Mouse (Mus musculus) MEL (cell line): ENCODE measurements around the gene Slc25a1. TPM values are rescaled to one million over a fixed set of nuclear protein-coding genes. Genes with fewer than 3 reads are reported as not detected.

Experiments used
- DNase-seq: peaks from one replicate; pipeline ENCODE4 v3.0.0; 2011; ENCODE audit warnings: low read depth, low spot score
- H3K27ac ChIP-seq: 2 replicates; pipeline ENCODE4 v1.5.1; 2012; ENCODE audit warnings: low read depth, mild to moderate bottlenecking, control low read depth, low read length, moderate library complexity; ENCODE audit not compliant: control insufficient read depth
- H3K27me3 ChIP-seq, 2 experiments: fragments of 150-350 bp in 1 of 2; sonication (generic) in 1 of 2; 2 replicates each; pipeline ENCODE4 v1.6.1; 2012; ENCODE audit warnings: low read length in 2 of 2, mild to moderate bottlenecking in 2 of 2, improper control_type of control experiment in 1 of 2, moderate library complexity in 1 of 2; ENCODE audit not compliant: insufficient read depth in 2 of 2, control insufficient read depth in 1 of 2
- H3K36me3 ChIP-seq, 2 experiments: 2 replicates each; pipeline ENCODE4 v1.6.1; 2012 to 2014; ENCODE audit warnings: low read length in 2 of 2, improper control_type of control experiment in 1 of 2, inconsistent platforms in 1 of 2, mild to moderate bottlenecking in 1 of 2; ENCODE audit not compliant: insufficient read depth in 2 of 2, control insufficient read depth in 1 of 2
- H3K4me1 ChIP-seq, 2 experiments: fragments of 150-350 bp in 1 of 2; sonication (generic) in 1 of 2; 2 replicates each; pipeline ENCODE4 v1.6.1; 2012; ENCODE audit warnings: low read length in 2 of 2, improper control_type of control experiment in 1 of 2, mild to moderate bottlenecking in 1 of 2; ENCODE audit not compliant: insufficient read depth in 2 of 2, control insufficient read depth in 1 of 2
- H3K4me3 ChIP-seq, 2 experiments: fragments of 150-350 bp in 1 of 2; sonication (generic) in 1 of 2; 2 replicates each; pipeline ENCODE4 v1.5.1; 2012; ENCODE audit warnings: low read depth in 2 of 2, low read length in 2 of 2, mild to moderate bottlenecking in 2 of 2, moderate library complexity in 2 of 2, control low read depth in 1 of 2, improper control_type of control experiment in 1 of 2; ENCODE audit not compliant: control insufficient read depth in 1 of 2, insufficient read depth in 1 of 2
- H3K79me2 ChIP-seq: 2 replicates; pipeline ENCODE4 v1.6.1; 2012; ENCODE audit warnings: mild to moderate bottlenecking, low read length, moderate library complexity; ENCODE audit not compliant: control insufficient read depth, poor library complexity, insufficient read depth
- H3K9ac ChIP-seq: 2 replicates; pipeline ENCODE4 v1.6.1; 2012; ENCODE audit warnings: low read depth, mild to moderate bottlenecking, control low read depth, low read length, moderate library complexity; ENCODE audit not compliant: control insufficient read depth, poor library complexity, severe bottlenecking
- H3K9me3 ChIP-seq: fragments of 150-350 bp; sonication (generic); replicated peaks from 2 replicates; pipeline ENCODE4 v1.6.1; 2012; ENCODE audit warnings: mild to moderate bottlenecking, low read length, improper control_type of control experiment, moderate library complexity; ENCODE audit not compliant: insufficient read depth
- CHD1 ChIP-seq: IDR thresholded peaks from 2 replicates; pipeline ENCODE4 v1.6.1; 2012; ENCODE audit warnings: low read depth, mild to moderate bottlenecking, inconsistent platforms, low read length, improper control_type of control experiment
- CHD2 ChIP-seq: IDR thresholded peaks from 2 replicates; pipeline ENCODE4 v1.6.1; 2011; ENCODE audit warnings: low read length, improper control_type of control experiment
- CTCF ChIP-seq, 3 experiments: IDR thresholded peaks in 2 of 3; conservative IDR thresholded peaks in 1 of 3; 2 replicates each; pipeline ENCODE4 v1.5.1; 2011 to 2012; ENCODE audit warnings: low read length in 3 of 3, low read depth in 2 of 3, mild to moderate bottlenecking in 2 of 3, improper control_type of control experiment in 1 of 3, inconsistent platforms in 1 of 3, mixed read lengths in 1 of 3, moderate library complexity in 1 of 3; ENCODE audit not compliant: control insufficient read depth in 1 of 3, insufficient read depth in 1 of 3, poor library complexity in 1 of 3, severe bottlenecking in 1 of 3
- E2F4 ChIP-seq: IDR thresholded peaks from 2 replicates; pipeline ENCODE4 v1.6.1; 2011; ENCODE audit warnings: low read depth, low read length, improper control_type of control experiment, borderline replicate concordance
- ELF1 ChIP-seq: IDR thresholded peaks from 2 replicates; pipeline ENCODE4 v1.6.1; 2014; ENCODE audit warnings: low read depth, mild to moderate bottlenecking, inconsistent platforms, low read length, improper control_type of control experiment, moderate library complexity
- EP300 ChIP-seq, 2 experiments: IDR thresholded peaks; 2 replicates each; pipeline ENCODE4 v1.6.1; 2011; ENCODE audit warnings: improper control_type of control experiment in 2 of 2, low read length in 2 of 2, low read depth in 1 of 2, mild to moderate bottlenecking in 1 of 2
- ETS1 ChIP-seq: IDR thresholded peaks from 2 replicates; pipeline ENCODE4 v1.6.1; 2012; ENCODE audit warnings: low read depth, mild to moderate bottlenecking, inconsistent platforms, low read length, improper control_type of control experiment, moderate library complexity
- GABPA ChIP-seq: IDR thresholded peaks from 2 replicates; pipeline ENCODE4 v1.6.1; 2012; ENCODE audit warnings: low read depth, mild to moderate bottlenecking, inconsistent platforms, low read length, improper control_type of control experiment, moderate library complexity
- HCFC1 ChIP-seq: IDR thresholded peaks from 2 replicates; pipeline ENCODE4 v1.6.1; 2012; ENCODE audit warnings: low read depth, mild to moderate bottlenecking, inconsistent platforms, low read length, improper control_type of control experiment, moderate library complexity
- MAX ChIP-seq: IDR thresholded peaks from 2 replicates; pipeline ENCODE4 v1.6.1; 2011; ENCODE audit warnings: low read length, improper control_type of control experiment
- MAZ ChIP-seq: IDR thresholded peaks from 2 replicates; pipeline ENCODE4 v1.6.1; 2012; ENCODE audit warnings: low read depth, mild to moderate bottlenecking, inconsistent platforms, low read length, improper control_type of control experiment
- MEF2A ChIP-seq: IDR thresholded peaks from 2 replicates; pipeline ENCODE4 v1.6.1; 2014; ENCODE audit warnings: low read depth, mild to moderate bottlenecking, inconsistent platforms, low read length, improper control_type of control experiment; ENCODE audit not compliant: poor library complexity, insufficient replicate concordance, severe bottlenecking; ENCODE audit errors: extremely low read depth
- MXI1 ChIP-seq: IDR thresholded peaks from 2 replicates; pipeline ENCODE4 v1.6.1; 2011; ENCODE audit warnings: mild to moderate bottlenecking, low read depth, low read length, improper control_type of control experiment
- MYB ChIP-seq: IDR thresholded peaks from 2 replicates; pipeline ENCODE4 v1.6.1; 2011; ENCODE audit warnings: mild to moderate bottlenecking, low read depth, low read length, improper control_type of control experiment
- MYC ChIP-seq: IDR thresholded peaks from 2 replicates; pipeline ENCODE4 v1.6.1; 2011; ENCODE audit warnings: low read depth, mild to moderate bottlenecking, low read length, improper control_type of control experiment, moderate library complexity
- NELFE ChIP-seq: IDR thresholded peaks from 2 replicates; pipeline ENCODE4 v1.6.1; 2011; ENCODE audit warnings: low read depth, low read length, improper control_type of control experiment
- NRF1 ChIP-seq: IDR thresholded peaks from 2 replicates; pipeline ENCODE4 v1.6.1; 2014; ENCODE audit warnings: low read depth, mild to moderate bottlenecking, inconsistent platforms, low read length, improper control_type of control experiment, moderate library complexity; ENCODE audit not compliant: poor library complexity, insufficient read depth, severe bottlenecking
- POLR2A ChIP-seq, 2 experiments: IDR thresholded peaks; 2 replicates each; pipeline ENCODE4 v1.6.1; 2011 to 2012; ENCODE audit warnings: low read length in 2 of 2, mild to moderate bottlenecking in 2 of 2, control low read depth in 1 of 2, improper control_type of control experiment in 1 of 2, low read depth in 1 of 2, moderate library complexity in 1 of 2; ENCODE audit not compliant: control insufficient read depth in 1 of 2, insufficient read depth in 1 of 2, poor library complexity in 1 of 2
- POLR2AphosphoS2 ChIP-seq: IDR thresholded peaks from 2 replicates; pipeline ENCODE4 v1.6.1; 2011; ENCODE audit warnings: low read length, improper control_type of control experiment
- POLR2AphosphoS5 ChIP-seq: IDR thresholded peaks from 2 replicates; pipeline ENCODE4 v1.6.1; 2012; ENCODE audit warnings: low read depth, borderline replicate concordance, mild to moderate bottlenecking, inconsistent platforms, low read length, moderate library complexity, mixed read lengths
- RAD21 ChIP-seq: IDR thresholded peaks from 2 replicates; pipeline ENCODE4 v1.6.1; 2011; ENCODE audit warnings: mild to moderate bottlenecking, low read depth, low read length, improper control_type of control experiment
- RCOR1 ChIP-seq: IDR thresholded peaks from 2 replicates; pipeline ENCODE4 v1.6.1; 2012; ENCODE audit warnings: low read depth, mild to moderate bottlenecking, inconsistent platforms, low read length, improper control_type of control experiment
- SMC3 ChIP-seq: IDR thresholded peaks from 2 replicates; pipeline ENCODE4 v1.6.1; 2011; ENCODE audit warnings: low read depth, low read length, improper control_type of control experiment
- TAL1 ChIP-seq: IDR thresholded peaks from 2 replicates; pipeline ENCODE4 v1.6.1; 2012; ENCODE audit warnings: mild to moderate bottlenecking, inconsistent platforms, low read length, moderate library complexity, mixed read lengths
- TBP ChIP-seq: IDR thresholded peaks from 2 replicates; pipeline ENCODE4 v1.8.0; 2011; ENCODE audit warnings: low read depth, low read length, improper control_type of control experiment
- TCF12 ChIP-seq: IDR thresholded peaks from 2 replicates; pipeline ENCODE4 v1.6.1; 2014; ENCODE audit warnings: low read depth, mild to moderate bottlenecking, inconsistent platforms, low read length, improper control_type of control experiment, moderate library complexity
- UBTF ChIP-seq: IDR thresholded peaks from 2 replicates; pipeline ENCODE4 v1.6.1; 2012; ENCODE audit warnings: low read depth, mild to moderate bottlenecking, inconsistent platforms, low read length, improper control_type of control experiment, moderate library complexity, borderline replicate concordance; ENCODE audit not compliant: insufficient read depth
- USF1 ChIP-seq: IDR thresholded peaks from 2 replicates; pipeline ENCODE4 v1.6.1; 2014; ENCODE audit warnings: low read depth, mild to moderate bottlenecking, inconsistent platforms, low read length, improper control_type of control experiment, moderate library complexity
- ZC3H11A ChIP-seq: IDR thresholded peaks from 2 replicates; pipeline ENCODE4 v1.6.1; 2012; ENCODE audit warnings: low read depth, mild to moderate bottlenecking, inconsistent platforms, low read length, improper control_type of control experiment
- ZMIZ1 ChIP-seq: IDR thresholded peaks from 2 replicates; pipeline ENCODE4 v1.6.1; 2012; ENCODE audit warnings: low read depth, mild to moderate bottlenecking, inconsistent platforms, low read length, improper control_type of control experiment, moderate library complexity
- ZNF384 ChIP-seq: IDR thresholded peaks from 2 replicates; pipeline ENCODE4 v1.6.1; 2012; ENCODE audit warnings: low read depth, mild to moderate bottlenecking, inconsistent platforms, low read length, improper control_type of control experiment
- polyA plus RNA-seq, 2 experiments: library from polyadenylated mRNA; stranded (reverse) in 1 of 2; unstranded in 1 of 2; fragments of >175 nt in 1 of 2; fragments of >200 nt in 1 of 2; gene quantifications; 2 replicates each; pipeline versions ENCODE4 v1.2.1 to v1.2.4; 2012; ENCODE audit warnings: low replicate concordance in 2 of 2, low read depth in 1 of 2; ENCODE audit not compliant: insufficient read length in 2 of 2, insufficient read depth in 1 of 2, missing spikeins in 1 of 2
- total RNA-seq: library from RNA; depleted of rRNA; stranded (reverse); fragments of 300-350 nt; gene quantifications from 2 replicates; pipeline ENCODE4 v1.2.3, GENCODE M21; 2012

Gene Slc25a1
- total and polyA plus RNA-seq, 3 experiments, result 114 to 184 TPM; not detected in 1

- Histone ChIP-seq H3K36me3 (peaks cover 0 to 11% of the 10 kb centered on the region in 2 experiments; a peak in 1 of 4 replicates), H3K27ac (no peak overlapping the region), H3K9ac (no peak overlapping the region)
- TF ChIP-seq ELF1 (no peak), NRF1 (no peak), E2F4 (no peak), CHD1 (no peak), RCOR1 (no peak), POLR2AphosphoS5 (no peak), GABPA (no peak), MEF2A (no peak), RAD21 (no peak), MYB (no peak), MAX (no peak), ETS1 (no peak), SMC3 (no peak), USF1 (no peak), TAL1 (no peak), TCF12 (no peak), ZNF384 (no peak), ZC3H11A (no peak)
- TF ChIP-seq, all 39 proteins: peak for 0
- Histone ChIP-seq H3K4me3 (no peak overlapping the region), H3K27me3 (no peaks in the 10 kb centered on the region), H3K9me3 (no peaks in the 10 kb centered on the region), H3K79me2 (peaks cover 16% of the 10 kb centered on the region), H3K4me1 (peaks cover 6 to 14% of the 10 kb centered on the region in 2 experiments)
- no peak for DNase-seq
Measured at GRCm38 (mm10) chr16:17892606-17893005, 35.4 kb downstream of the Slc25a1 start.

- Histone ChIP-seq H3K27ac (peak within 1 kb of the TSS; percentile 59), H3K4me1 (peaks cover 6 to 18% of the 10 kb centered on the region in 2 experiments)
- TF ChIP-seq USF1, result no peak
- TF ChIP-seq NELFE, result peak; percentile 84
- TF ChIP-seq CHD2, result no peak
- TF ChIP-seq MXI1, result no peak
- TF ChIP-seq SMC3, result no peak
- no peak for TF ChIP-seq ELF1
- TF ChIP-seq TCF12, result 0 out of 2 replicates have a peak, but pooled peaks have one; percentile 19
- TF ChIP-seq POLR2AphosphoS5, result no peak
- TF ChIP-seq HCFC1, result peak; percentile 49; the same call in 1 of the 2 replicates
- TF ChIP-seq EP300 (IDR thresholded peaks at IDR 0.05; ENCODE audit: low read depth in 1 of 2, low read length in 2 of 2), result no peak
- no peak for TF ChIP-seq MAX
- no peak for TF ChIP-seq MYC
- TF ChIP-seq POLR2A (IDR thresholded peaks at IDR 0.05; ENCODE audit: control insufficient read depth in 1 of 2, insufficient read depth in 1 of 2, low read depth in 1 of 2, low read length in 2 of 2, poor library complexity in 1 of 2), result peak; percentile 82 to 91; a peak in 3 of 4 replicates
- no peak for TF ChIP-seq CHD1
- no peak for TF ChIP-seq MAZ
- 0 out of 2 replicates have a peak, but pooled peaks have one; percentile 2 for TF ChIP-seq UBTF
- no peak for TF ChIP-seq ZMIZ1
- no peak for TF ChIP-seq TBP
- peak; percentile 75 for TF ChIP-seq POLR2AphosphoS2
- TF ChIP-seq ZC3H11A, result no peak
- TF ChIP-seq TAL1, result no peak
- TF ChIP-seq MYB, result no peak
- no peak for TF ChIP-seq CTCF (IDR thresholded peaks at IDR 0.05 in 2 of 3, conservative IDR thresholded peaks at IDR 0.05 in 1 of 3; ENCODE audit: control insufficient read depth in 1 of 3, insufficient read depth in 1 of 3, low read depth in 2 of 3, low read length in 3 of 3, poor library complexity in 1 of 3, severe bottlenecking in 1 of 3)
Measured at GRCm38 (mm10) chr16:17891567-17891959, 36.5 kb downstream of the Slc25a1 start, which contains the start of gene Gm20518. Gene Gm20518 (minus strand): TSS chr16:17891671.

More at GRCm38 (mm10) chr16:17891567-17891959, 36.5 kb downstream of the Slc25a1 start, which contains the start of gene Gm20518:
- H3K4me3 ChIP-seq, result peak within 1 kb of the TSS; percentile 97 to 100
- peaks cover 0 to 15% of the 10 kb centered on the region in 2 experiments; a peak in 3 of 4 replicates for H3K36me3 ChIP-seq
- H3K79me2 ChIP-seq, result peaks cover 21% of the 10 kb centered on the region
- H3K27me3 ChIP-seq, result no peaks in the 10 kb centered on the region
- H3K9me3 ChIP-seq, result no peaks in the 10 kb centered on the region
- peak within 1 kb of the TSS; percentile 98 for H3K9ac ChIP-seq
- DNase-seq, result peak; percentile 96
